Mouse (Mus musculus): ENCODE data around the gene Foxs1.

- no peak for TF ChIP-seq CTCF (IDR thresholded peaks at IDR 0.05; ENCODE audit: low read depth, low read length)
- TF ChIP-seq POLR2A (IDR thresholded peaks at IDR 0.05; ENCODE audit: extremely low read depth, insufficient read depth, low read length): no peak
Observed at GRCm38 (mm10) chr2:152922376-152922775, 10.6 kb downstream of the Foxs1 start.

Data from liver, adult 2 months (tissue).